Mouse (Mus musculus) CH12.LX (cell line): ENCODE results near the gene Ywhag. TPM values are rescaled to one million over a fixed set of nuclear protein-coding genes. Genes with fewer than 3 reads are reported as not detected.

Source experiments
- DNase-seq: peaks from one replicate; pipeline ENCODE4 v3.0.0-alpha.2; 2013; ENCODE audit errors: extremely low read depth
- H3K27ac ChIP-seq: 2 replicates; pipeline ENCODE4 v1.5.1; 2012; ENCODE audit warnings: low read depth, mild to moderate bottlenecking, control low read depth, moderate library complexity; ENCODE audit not compliant: insufficient read depth
- H3K27me3 ChIP-seq: replicated peaks from 2 replicates; pipeline ENCODE3; 2012; ENCODE audit warnings: inconsistent platforms
- H3K36me3 ChIP-seq, 2 experiments: replicated peaks in 1 of 2; 2 replicates each; pipeline versions ENCODE3 to v1.6.1; 2012; ENCODE audit warnings: inconsistent platforms in 1 of 2, low read length in 1 of 2, mild to moderate bottlenecking in 1 of 2, mixed read lengths in 1 of 2, moderate library complexity in 1 of 2; ENCODE audit not compliant: control insufficient read depth in 1 of 2, insufficient read depth in 1 of 2
- H3K4me1 ChIP-seq, 2 experiments: 2 replicates each; pipeline ENCODE4 v1.6.1; 2012; ENCODE audit warnings: inconsistent platforms in 1 of 2, moderate library complexity in 1 of 2; ENCODE audit not compliant: insufficient read depth in 2 of 2, control insufficient read depth in 1 of 2
- H3K4me2 ChIP-seq: 2 replicates; pipeline ENCODE4 v1.6.1; 2012; ENCODE audit warnings: low read depth, mild to moderate bottlenecking, control low read depth; ENCODE audit not compliant: poor library complexity, insufficient read depth, severe bottlenecking
- H3K4me3 ChIP-seq, 3 experiments: fragments of 150-350 bp in 1 of 3; sonication (generic) in 1 of 3; replicated peaks in 1 of 3; 2 replicates each; pipeline versions ENCODE3 to v1.5.1; 2011 to 2012; ENCODE audit warnings: low read depth in 2 of 3, low read length in 2 of 3, mild to moderate bottlenecking in 2 of 3, moderate library complexity in 2 of 3, control low read depth in 1 of 3, improper control_type of control experiment in 1 of 3, inconsistent platforms in 1 of 3, mixed read lengths in 1 of 3; ENCODE audit not compliant: poor library complexity in 1 of 3
- H3K79me2 ChIP-seq: replicated peaks from 2 replicates; pipeline ENCODE4 v1.6.1; 2012; ENCODE audit warnings: mild to moderate bottlenecking, moderate library complexity; ENCODE audit not compliant: control insufficient read depth, poor library complexity, insufficient read depth, severe bottlenecking; ENCODE audit errors: extremely low read depth
- H3K9ac ChIP-seq: 2 replicates; pipeline ENCODE4 v1.6.1; 2012; ENCODE audit warnings: low read depth, mild to moderate bottlenecking, control low read depth, moderate library complexity; ENCODE audit not compliant: insufficient read depth
- H3K9me3 ChIP-seq: replicated peaks from 2 replicates; pipeline ENCODE3; 2012; ENCODE audit warnings: low read length, inconsistent platforms, mixed read lengths
- BHLHE40 ChIP-seq: IDR thresholded peaks from 2 replicates; pipeline ENCODE4 v1.6.1; 2011; ENCODE audit warnings: mild to moderate bottlenecking, low read depth, low read length, improper control_type of control experiment
- CHD1 ChIP-seq: IDR thresholded peaks from 2 replicates; pipeline ENCODE4 v1.6.1; 2012; ENCODE audit warnings: low read depth, low read length, improper control_type of control experiment, inconsistent platforms
- CHD2 ChIP-seq: IDR thresholded peaks from 2 replicates; pipeline ENCODE4 v1.6.1; 2011; ENCODE audit warnings: low read length, improper control_type of control experiment
- CTCF ChIP-seq, 2 experiments: IDR thresholded peaks in 1 of 2; conservative IDR thresholded peaks in 1 of 2; 2 replicates each; pipeline ENCODE4 v1.5.1; 2011 to 2012; ENCODE audit warnings: low read depth in 2 of 2, low read length in 2 of 2, improper control_type of control experiment in 1 of 2, inconsistent platforms in 1 of 2, mild to moderate bottlenecking in 1 of 2, moderate library complexity in 1 of 2
- E2F4 ChIP-seq: IDR thresholded peaks from 2 replicates; pipeline ENCODE4 v1.6.1; 2011; ENCODE audit warnings: low read depth, low read length, improper control_type of control experiment; ENCODE audit not compliant: insufficient replicate concordance
- ELF1 ChIP-seq: IDR thresholded peaks from 2 replicates; pipeline ENCODE4 v1.6.1; 2014; ENCODE audit warnings: low read depth, mild to moderate bottlenecking, inconsistent platforms, low read length, improper control_type of control experiment
- EP300 ChIP-seq: IDR thresholded peaks from 2 replicates; pipeline ENCODE4 v1.6.1; 2011; ENCODE audit warnings: low read length, improper control_type of control experiment
- ETS1 ChIP-seq: conservative IDR thresholded peaks from 2 replicates; pipeline ENCODE4 v1.6.1; 2012; ENCODE audit warnings: low read depth, mild to moderate bottlenecking, inconsistent platforms, low read length, improper control_type of control experiment, moderate library complexity
- GABPA ChIP-seq: IDR thresholded peaks from 2 replicates; pipeline ENCODE4 v1.6.1; 2012; ENCODE audit warnings: low read depth, low read length, improper control_type of control experiment, inconsistent platforms; ENCODE audit not compliant: insufficient replicate concordance
- HCFC1 ChIP-seq: IDR thresholded peaks from 2 replicates; pipeline ENCODE4 v1.6.1; 2012; ENCODE audit warnings: low read depth, mild to moderate bottlenecking, inconsistent platforms, low read length, improper control_type of control experiment
- IRF4 ChIP-seq: IDR thresholded peaks from 2 replicates; pipeline ENCODE4 v1.6.1; 2014; ENCODE audit warnings: low read depth, mild to moderate bottlenecking, inconsistent platforms, low read length, improper control_type of control experiment
- JUN ChIP-seq: IDR thresholded peaks from 2 replicates; pipeline ENCODE4 v1.6.1; 2011; ENCODE audit warnings: low read depth, mild to moderate bottlenecking, low read length, improper control_type of control experiment, moderate library complexity; ENCODE audit not compliant: insufficient read depth
- JUND ChIP-seq: conservative IDR thresholded peaks from 2 replicates; pipeline ENCODE4 v1.6.1; 2011; ENCODE audit warnings: low read depth, low read length, improper control_type of control experiment
- KAT2A ChIP-seq: IDR thresholded peaks from 2 replicates; pipeline ENCODE4 v1.6.1; 2012; ENCODE audit warnings: low read length, improper control_type of control experiment, inconsistent platforms; ENCODE audit not compliant: insufficient replicate concordance
- MAFK ChIP-seq: IDR thresholded peaks from 2 replicates; pipeline ENCODE4 v1.6.1; 2011; ENCODE audit warnings: low read length, improper control_type of control experiment; ENCODE audit not compliant: insufficient replicate concordance
- MAX ChIP-seq: IDR thresholded peaks from 2 replicates; pipeline ENCODE4 v1.6.1; 2011; ENCODE audit warnings: low read length, improper control_type of control experiment
- MAZ ChIP-seq: IDR thresholded peaks from 2 replicates; pipeline ENCODE4 v1.6.1; 2012; ENCODE audit warnings: low read depth, mild to moderate bottlenecking, inconsistent platforms, low read length, improper control_type of control experiment, moderate library complexity
- MEF2A ChIP-seq: IDR thresholded peaks from 2 replicates; pipeline ENCODE4 v1.6.1; 2014; ENCODE audit warnings: low read depth, mild to moderate bottlenecking, inconsistent platforms, low read length, improper control_type of control experiment, borderline replicate concordance
- MXI1 ChIP-seq: IDR thresholded peaks from 2 replicates; pipeline ENCODE4 v1.6.1; 2011; ENCODE audit warnings: mild to moderate bottlenecking, low read depth, low read length, improper control_type of control experiment
- MYC ChIP-seq: IDR thresholded peaks from 2 replicates; pipeline ENCODE4 v1.6.1; 2011; ENCODE audit warnings: low read depth, mild to moderate bottlenecking, improper control_type of control experiment, low read length
- NELFE ChIP-seq: IDR thresholded peaks from 2 replicates; pipeline ENCODE4 v1.6.1; 2011; ENCODE audit warnings: low read depth, low read length, improper control_type of control experiment
- NRF1 ChIP-seq: IDR thresholded peaks from 2 replicates; pipeline ENCODE4 v1.6.1; 2014; ENCODE audit warnings: low read depth, mild to moderate bottlenecking, inconsistent platforms, low read length, improper control_type of control experiment, moderate library complexity
- PAX5 ChIP-seq: IDR thresholded peaks from 2 replicates; pipeline ENCODE4 v1.6.1; 2012; ENCODE audit warnings: low read length, inconsistent platforms, mixed read lengths
- POLR2A ChIP-seq: IDR thresholded peaks from 2 replicates; pipeline ENCODE4 v1.6.1; 2011; ENCODE audit warnings: low read depth, mild to moderate bottlenecking, improper control_type of control experiment, low read length
- POLR2AphosphoS2 ChIP-seq: IDR thresholded peaks from 2 replicates; pipeline ENCODE4 v1.6.1; 2011; ENCODE audit warnings: low read depth, low read length, improper control_type of control experiment
- RAD21 ChIP-seq: IDR thresholded peaks from 2 replicates; pipeline ENCODE4 v1.6.1; 2011; ENCODE audit warnings: low read depth, mild to moderate bottlenecking, low read length, improper control_type of control experiment, moderate library complexity
- RCOR1 ChIP-seq: conservative IDR thresholded peaks from 2 replicates; pipeline ENCODE4 v1.6.1; 2012; ENCODE audit warnings: low read depth, mild to moderate bottlenecking, inconsistent platforms, low read length, improper control_type of control experiment
- SIN3A ChIP-seq: IDR thresholded peaks from 2 replicates; pipeline ENCODE4 v1.6.1; 2012; ENCODE audit warnings: low read length, improper control_type of control experiment, inconsistent platforms
- SMC3 ChIP-seq: IDR thresholded peaks from 2 replicates; pipeline ENCODE4 v1.6.1; 2011; ENCODE audit warnings: low read depth, low read length, improper control_type of control experiment
- TBP ChIP-seq: conservative IDR thresholded peaks from 2 replicates; pipeline ENCODE4 v1.6.1; 2011; ENCODE audit warnings: low read depth, low read length, improper control_type of control experiment
- TCF12 ChIP-seq: IDR thresholded peaks from 2 replicates; pipeline ENCODE4 v1.6.1; 2014; ENCODE audit warnings: low read depth, mild to moderate bottlenecking, inconsistent platforms, low read length, improper control_type of control experiment
- UBTF ChIP-seq: IDR thresholded peaks from 2 replicates; pipeline ENCODE4 v1.6.1; 2012; ENCODE audit warnings: low read depth, mild to moderate bottlenecking, inconsistent platforms, low read length, improper control_type of control experiment, moderate library complexity
- USF1 ChIP-seq: IDR thresholded peaks from 2 replicates; pipeline ENCODE4 v1.6.1; 2014; ENCODE audit warnings: low read depth, mild to moderate bottlenecking, inconsistent platforms, low read length, improper control_type of control experiment
- USF2 ChIP-seq: conservative IDR thresholded peaks from 2 replicates; pipeline ENCODE4 v1.6.1; 2011; ENCODE audit warnings: low read depth, low read length, improper control_type of control experiment
- ZC3H11A ChIP-seq: IDR thresholded peaks from 2 replicates; pipeline ENCODE4 v1.6.1; 2012; ENCODE audit warnings: low read depth, mild to moderate bottlenecking, inconsistent platforms, low read length, improper control_type of control experiment
- ZKSCAN1 ChIP-seq: IDR thresholded peaks from 2 replicates; pipeline ENCODE4 v1.6.1; 2012; ENCODE audit warnings: low read depth, inconsistent platforms, low read length, improper control_type of control experiment, borderline replicate concordance
- ZMIZ1 ChIP-seq: IDR thresholded peaks from 2 replicates; pipeline ENCODE4 v1.6.1; 2012; ENCODE audit warnings: low read depth, mild to moderate bottlenecking, inconsistent platforms, low read length, improper control_type of control experiment
- ZNF384 ChIP-seq: IDR thresholded peaks from 2 replicates; pipeline ENCODE4 v1.6.1; 2012; ENCODE audit warnings: low read depth, low read length, improper control_type of control experiment, inconsistent platforms
- dilution Hi-C: fragments of 300-500 bp; cut with MboI; formaldehyde crosslinking; loops from 2 replicates; pipeline ENCODE4 v1.14.3; 2020; ENCODE audit warnings: low sequenced_read_pairs; ENCODE audit not compliant: extremely low pct_unique_long_range_greater_than_20kb, extremely low pct_ligation_motif_present
- in situ Hi-C: fragments of 300-500 bp; cut with MboI; formaldehyde crosslinking; loops from 3 replicates; pipeline ENCODE4 v1.14.3; 2019; ENCODE audit warnings: low sequenced_read_pairs, low pct_ligation_motif_present, low pct_unique_long_range_greater_than_20kb, mixed read lengths
- polyA plus RNA-seq: library from polyadenylated mRNA; unstranded; fragments of >175 nt; gene quantifications from 2 replicates; pipeline ENCODE4 v1.2.1, GENCODE M21; 2012; ENCODE audit warnings: low read depth; ENCODE audit not compliant: insufficient read length
- total RNA-seq, 2 experiments: library from RNA; depleted of rRNA; stranded (reverse); fragments of 300-350 nt in 1 of 2; fragments of >200 nt in 1 of 2; gene quantifications; 2 replicates each; pipeline ENCODE4 v1.2.3; 2012 to 2014

Ywhag gene
- total RNA-seq (2012; rRNA removed) (77.3 and 89.2 TPM in 2 replicates), total RNA-seq (2014; rRNA removed) (46.4 and 55.3 TPM in 2 replicates), polyA plus RNA-seq (233 and 239 TPM in 2 replicates)

DNA sequence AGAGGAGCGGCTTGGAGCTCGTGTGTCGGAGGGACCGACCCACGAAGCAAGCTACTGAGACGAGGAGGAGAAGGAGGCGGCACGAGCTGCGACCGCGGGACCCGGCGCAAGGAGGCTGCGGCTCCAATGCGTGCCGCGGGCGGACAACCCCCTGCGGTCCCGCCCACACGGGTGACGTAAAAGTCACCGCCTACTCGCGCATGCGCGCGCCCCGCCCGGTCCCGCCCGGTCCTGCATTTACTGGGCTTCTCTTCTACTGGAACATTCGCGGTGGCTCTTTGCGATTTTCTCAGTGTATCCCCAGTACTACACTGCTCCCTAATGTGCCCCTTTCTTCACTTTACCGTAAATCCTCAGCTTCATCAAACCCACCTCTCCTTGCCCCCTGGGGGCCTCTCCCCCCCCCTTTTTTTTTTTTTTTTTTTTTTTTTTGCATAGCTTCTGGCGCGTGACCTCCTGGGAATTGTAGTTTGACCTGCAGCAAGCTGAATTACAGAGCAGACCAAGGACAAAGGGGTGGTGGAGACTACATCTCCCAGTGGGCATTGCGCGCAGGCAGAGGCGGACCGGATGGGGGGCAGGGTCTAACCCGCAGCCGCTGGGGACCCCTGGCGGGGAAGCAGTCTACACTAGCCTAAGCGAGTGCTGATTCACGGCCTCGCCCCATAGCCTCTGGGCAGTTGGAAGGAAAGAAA, at the start of gene Ywhag:
Ywhag (minus strand) TSS at position 136 of the 695 bp plus-strand sequence.
- H3K79me2 ChIP-seq: peaks cover 46% of the 10 kb centered on the region
- peaks cover 20 to 28% of the 10 kb centered on the region in 2 experiments for H3K36me3 ChIP-seq
- dilution Hi-C loops (no loop called here), in situ Hi-C loops (no loop called here)
- peak within 1 kb of the TSS; percentile 78 for H3K4me2 ChIP-seq
- H3K9me3 ChIP-seq: no peaks in the 10 kb centered on the region
- H3K27ac ChIP-seq: peak within 1 kb of the TSS; percentile 90
- peak; percentile 97 for DNase-seq
- H3K4me1 ChIP-seq: peaks cover 4 to 38% of the 10 kb centered on the region in 2 experiments; a peak in 3 of 4 replicates
- no peaks in the 10 kb centered on the region for H3K27me3 ChIP-seq
- H3K9ac ChIP-seq: peak within 1 kb of the TSS; percentile 90
- TF ChIP-seq TCF12 (peak; percentile 87), ZC3H11A (no peak), BHLHE40 (peak; percentile 89), ELF1 (peak; percentile 69), EP300 (no peak), JUND (no peak), USF2 (no peak), MAZ (peak; percentile 99), CHD1 (no peak), CTCF (conservative IDR thresholded peaks at IDR 0.05 in 1 of 2, IDR thresholded peaks at IDR 0.05 in 1 of 2; ENCODE audit: low read depth in 2 of 2, low read length in 2 of 2) (peak in 1 of 2 experiments; percentile 75; a peak in 2 of 4 replicates), NELFE (peak; percentile 95), MYC (no peak), JUN (no peak), ZKSCAN1 (peak; percentile 34; the same call in 1 of the 2 replicates), HCFC1 (peak; percentile 95), NRF1 (peak; percentile 94), ETS1 (peak; percentile 12; the same call in 1 of the 2 replicates), MXI1 (peak; percentile 22), SIN3A (no peak; the same call in none of the 2 replicates), PAX5 (no peak), UBTF (peak; percentile 12; the same call in 1 of the 2 replicates), GABPA (peak; percentile 75; the same call in 1 of the 2 replicates), E2F4 (no peak), CHD2 (peak; percentile 87), USF1 (peak; percentile 41; the same call in 1 of the 2 replicates), POLR2AphosphoS2 (peak; percentile 92), RAD21 (peak; percentile 19), MAX (peak; percentile 69), SMC3 (peak; percentile 33), IRF4 (peak; percentile 22; the same call in 1 of the 2 replicates), ZNF384 (peak; percentile 100), MAFK (no peak; the same call in 1 of the 2 replicates), POLR2A (peak; percentile 95), RCOR1 (0 out of 2 replicates have a peak, but pooled peaks have one; percentile 5), MEF2A (no peak), KAT2A (peak; percentile 89; the same call in 1 of the 2 replicates), ZMIZ1 (peak; percentile 94), TBP (peak; percentile 74)
- H3K4me3 ChIP-seq: peak within 1 kb of the TSS; percentile 96 to 98 (median 96)
